Mouse (Mus musculus) hindbrain, embryonic 11.5 days (tissue): Measurements from ENCODE around the gene Prkcz. TPM values are rescaled to one million over a fixed set of nuclear protein-coding genes. Genes with fewer than 3 reads are reported as not detected.

Experiments used
- ATAC-seq: fragments of 200-750 bp; cut with Nextera tagmentation; 2 replicates; pipeline ENCODE4 v1.8.0; 2017; ENCODE audit warnings: mild to moderate bottlenecking, moderate TSS enrichment, moderate library complexity; ENCODE audit not compliant: low FRiP score
- DNase-seq: peaks from one replicate; pipeline ENCODE4 v3.0.0-alpha.2; 2015; ENCODE audit warnings: low spot score
- H3K27ac ChIP-seq: fragments of 300-500 bp; sonication (generic); 2 replicates; pipeline ENCODE4 v1.5.1; 2014; ENCODE audit warnings: mild to moderate bottlenecking, low read depth, low read length
- H3K27me3 ChIP-seq: fragments of 300-500 bp; sonication (generic); 2 replicates; pipeline ENCODE4 v1.6.1; 2014; ENCODE audit warnings: mild to moderate bottlenecking, low read length, moderate library complexity, mixed read lengths; ENCODE audit not compliant: control insufficient read depth, insufficient read depth
- H3K36me3 ChIP-seq: fragments of 300-500 bp; sonication (generic); 2 replicates; pipeline ENCODE4 v1.6.1; 2014; ENCODE audit warnings: mild to moderate bottlenecking, low read length, moderate library complexity, mixed read lengths; ENCODE audit not compliant: control insufficient read depth, insufficient read depth
- H3K4me1 ChIP-seq: fragments of 300-500 bp; sonication (generic); replicated peaks from 2 replicates; pipeline ENCODE4 v1.6.1; 2014; ENCODE audit warnings: low read length, mixed read lengths; ENCODE audit not compliant: control insufficient read depth, insufficient read depth
- H3K4me2 ChIP-seq: fragments of 300-500 bp; sonication (generic); replicated peaks from 2 replicates; pipeline ENCODE4 v1.6.1; 2014; ENCODE audit warnings: mild to moderate bottlenecking, low read depth, low read length
- H3K4me3 ChIP-seq: fragments of 300-500 bp; sonication (generic); 2 replicates; pipeline ENCODE4 v1.5.1; 2014; ENCODE audit warnings: low read depth, low read length
- H3K9ac ChIP-seq: fragments of 300-500 bp; sonication (generic); 2 replicates; pipeline ENCODE4 v1.6.1; 2014; ENCODE audit warnings: low read depth, low read length
- H3K9me3 ChIP-seq: fragments of 300-500 bp; sonication (generic); 2 replicates; pipeline ENCODE4 v1.6.1; 2016; ENCODE audit warnings: low read length; ENCODE audit not compliant: control insufficient read depth
- WGBS: fragments of 180-500 bp; shearing (Covaris S2); extraction: QIAGEN DNeasy Blood & Tissue Kit; methylation state at CpG from one replicate; pipeline ENCODE4 v1.1.7; 2014; 5-methylcytosine and 5-hydroxymethylcytosine counted together
- polyA plus RNA-seq: library from polyadenylated mRNA; unstranded; fragments of >200 nt; fragmentation: Nextera tagmentation; extraction: Ambion mirVana; gene quantifications from 2 replicates; pipeline ENCODE4 v1.2.1, GENCODE M21; 2014

Prkcz gene
- polyA plus RNA-seq, 1 experiment from 2014 or later = 19.6 TPM

DNA sequence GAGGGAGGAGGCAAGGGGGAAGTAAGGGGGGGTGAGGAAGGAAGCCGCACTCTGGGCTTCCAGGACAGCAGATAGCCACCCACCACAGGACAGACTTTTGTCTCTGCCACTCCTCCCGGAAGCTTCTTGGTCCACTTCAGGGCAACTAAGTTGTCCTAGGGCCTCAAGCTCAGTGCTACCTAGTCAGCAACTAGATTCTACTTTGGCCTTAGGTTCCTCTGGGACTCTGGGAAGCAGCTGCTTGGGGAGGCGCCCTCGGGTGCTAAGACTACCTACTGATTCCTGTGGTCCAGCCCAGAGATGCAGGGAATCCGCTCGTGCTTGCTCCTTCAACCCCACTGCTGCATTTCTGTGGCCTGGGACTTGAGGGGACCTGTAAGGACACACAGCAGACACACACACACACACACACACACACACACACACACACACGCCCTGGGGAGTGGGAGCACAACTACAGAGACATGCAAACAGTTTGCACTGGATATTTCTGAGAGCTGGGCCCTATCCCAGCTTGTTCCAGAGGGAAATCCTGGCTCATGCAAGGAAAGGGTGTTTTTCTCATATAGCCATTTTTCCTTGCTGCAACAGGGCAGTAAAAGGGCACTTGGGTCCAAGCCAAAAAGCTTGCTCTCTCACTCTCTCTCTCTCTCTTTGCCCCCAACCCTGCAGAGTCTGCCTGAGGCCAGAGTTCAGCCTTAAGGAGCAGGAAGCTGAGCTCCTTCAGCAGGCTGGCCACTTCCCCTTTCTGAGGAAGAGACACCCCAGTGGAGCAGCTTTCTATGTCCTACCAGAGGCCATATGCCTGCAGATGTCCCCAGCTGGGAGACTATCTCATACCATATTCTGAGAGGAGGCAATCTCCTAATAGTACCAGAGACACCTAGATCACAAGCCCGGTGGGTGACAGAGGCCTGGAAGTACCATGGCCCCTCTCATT lies 126.5 kb downstream of the Prkcz start:
- H3K27ac ChIP-seq = peak overlapping the region; percentile 56
- peaks cover 10% of the 10 kb centered on the region for H3K4me1 ChIP-seq
- no peak overlapping the region for H3K4me2 ChIP-seq
- no peak overlapping the region for H3K4me3 ChIP-seq
- 78% methylated on average over 8 of the region's 8 CpGs for WGBS
- no peaks in the 10 kb centered on the region for H3K27me3 ChIP-seq
- ATAC-seq (no peak), DNase-seq (no peak)
- H3K9ac ChIP-seq = peak overlapping the region; percentile 11; the same call in 1 of the 2 replicates
- H3K36me3 ChIP-seq = no peaks in the 10 kb centered on the region
- H3K9me3 ChIP-seq = no peaks in the 10 kb centered on the region

DNA sequence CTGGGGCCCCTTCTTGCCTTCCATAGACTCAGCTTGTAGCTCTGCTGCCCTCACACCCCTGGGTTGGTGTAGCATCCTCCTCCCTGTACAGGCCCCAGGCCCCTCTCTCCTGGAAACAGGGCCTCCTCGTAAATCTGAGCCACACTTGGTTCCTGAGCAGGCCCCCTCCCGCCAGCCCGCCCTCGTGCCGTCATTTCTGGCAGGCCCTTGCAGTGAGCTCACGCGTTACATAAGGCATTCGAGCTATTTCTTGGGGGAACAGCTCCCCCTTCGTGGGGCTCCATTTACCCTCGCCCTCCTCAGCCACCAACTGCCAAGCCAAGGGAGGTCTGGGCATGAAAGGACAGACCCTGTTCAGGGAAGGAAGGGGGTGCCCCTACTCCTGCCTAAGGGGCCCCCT lies 127.3 kb downstream of the Prkcz start:
- Histone ChIP-seq H3K4me3 (no peak overlapping the region), H3K27ac (peak overlapping the region; percentile 56; the same call in 1 of the 2 replicates), H3K4me1 (peaks cover 10% of the 10 kb centered on the region), H3K27me3 (no peaks in the 10 kb centered on the region), H3K9ac (no peak overlapping the region), H3K9me3 (no peaks in the 10 kb centered on the region), H3K4me2 (no peak overlapping the region), H3K36me3 (no peaks in the 10 kb centered on the region)
- 38% methylated on average over 10 of the region's 10 CpGs for WGBS
- DNase-seq (no peak), ATAC-seq (no peak)

DNA sequence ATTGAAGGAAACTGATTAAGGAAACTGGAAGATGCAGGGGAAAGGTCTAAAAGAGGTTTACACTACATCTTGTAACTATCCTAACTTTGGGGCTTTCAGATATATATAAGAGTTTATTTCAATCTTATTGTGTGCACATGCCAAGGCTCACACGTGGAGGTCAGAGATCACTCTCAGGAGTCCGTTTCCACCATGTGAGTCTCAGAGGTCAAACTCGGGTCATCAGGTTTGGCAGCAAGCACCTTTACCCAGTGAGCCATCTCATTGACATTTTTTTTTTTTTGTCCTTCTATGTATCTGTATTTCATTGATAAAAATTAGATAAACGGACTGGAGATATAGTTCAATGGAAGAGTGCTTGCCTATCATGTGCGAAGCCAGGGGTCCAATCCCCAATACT lies 132.7 kb downstream of the Prkcz start:
- Histone ChIP-seq H3K9me3 (no peaks in the 10 kb centered on the region), H3K27me3 (no peaks in the 10 kb centered on the region), H3K9ac (no peak overlapping the region), H3K4me1 (peaks cover 3% of the 10 kb centered on the region; the same call in 1 of the 2 replicates), H3K4me2 (no peak overlapping the region), H3K36me3 (no peaks in the 10 kb centered on the region), H3K27ac (no peak overlapping the region), H3K4me3 (no peak overlapping the region)
- 74% methylated on average over 5 of the region's 5 CpGs for WGBS
- no peak for DNase-seq
- no peak for ATAC-seq

GRCm38 (mm10) chr4:155227986-155228385 lies 133.2 kb downstream of the Prkcz start:
- Histone ChIP-seq H3K4me3 (no peak overlapping the region), H3K27me3 (no peaks in the 10 kb centered on the region), H3K9ac (no peak overlapping the region), H3K27ac (no peak overlapping the region), H3K4me2 (no peak overlapping the region), H3K36me3 (no peaks in the 10 kb centered on the region), H3K4me1 (peaks cover 3% of the 10 kb centered on the region; the same call in 1 of the 2 replicates), H3K9me3 (no peaks in the 10 kb centered on the region)
- WGBS = 87% methylated on average over 4 of the region's 4 CpGs
- DNase-seq = no peak
- no peak for ATAC-seq

- H3K9me3 ChIP-seq = no peaks in the 10 kb centered on the region
- ATAC-seq (no peak), DNase-seq (no peak)
- H3K9ac ChIP-seq = no peak overlapping the region
- H3K4me1 ChIP-seq = peaks cover 8% of the 10 kb centered on the region
- no peaks in the 10 kb centered on the region for H3K27me3 ChIP-seq
- 80% methylated on average over 5 of the region's 5 CpGs for WGBS
- H3K4me3 ChIP-seq = no peak overlapping the region
- H3K4me2 ChIP-seq = no peak overlapping the region
- H3K36me3 ChIP-seq = no peaks in the 10 kb centered on the region
- no peak overlapping the region for H3K27ac ChIP-seq
Measured at GRCm38 (mm10) chr4:155225918-155226317, 135.2 kb downstream of the Prkcz start.

DNA sequence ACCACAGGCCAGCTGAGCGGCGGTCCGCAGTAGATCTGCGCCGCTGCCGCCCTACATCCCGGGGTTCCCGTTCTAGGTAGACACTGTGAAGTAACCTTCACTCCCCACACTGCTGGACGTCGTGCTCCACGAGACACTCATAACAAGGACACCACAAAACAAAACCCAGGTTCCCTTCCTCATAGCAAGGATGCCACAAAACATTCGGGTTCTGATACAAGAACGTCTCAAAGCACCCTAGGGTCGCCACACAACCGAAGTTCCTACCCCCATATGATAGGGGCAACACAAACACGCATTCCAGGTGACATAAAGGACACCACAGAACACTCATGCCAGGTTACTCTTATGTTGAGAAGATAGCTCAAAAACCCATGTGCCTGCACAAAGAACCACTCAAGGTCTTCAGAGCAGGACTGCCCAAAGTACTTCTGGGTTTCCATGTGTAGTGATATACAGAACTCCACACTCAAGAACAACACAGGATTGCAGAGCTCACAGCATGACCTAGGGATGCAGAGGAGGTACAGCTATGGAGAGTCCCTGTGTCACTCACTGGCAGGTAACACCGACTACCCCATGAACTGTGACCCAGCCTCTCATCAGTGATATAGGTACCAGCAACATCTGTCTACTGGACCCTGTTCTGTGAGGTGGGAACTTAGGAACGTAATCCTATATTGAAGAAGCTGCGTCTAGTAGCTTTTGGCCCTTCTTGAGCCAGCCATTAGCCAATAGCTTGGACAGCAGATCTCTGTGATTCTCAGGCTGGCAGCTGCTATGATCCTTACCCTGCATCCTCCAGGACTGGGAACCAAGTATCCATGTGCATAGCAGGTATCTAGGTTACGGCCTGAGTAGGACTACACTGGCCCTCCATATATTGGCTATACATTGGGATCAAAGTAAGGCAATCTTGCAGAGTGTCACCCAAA lies 137.3 kb downstream of the Prkcz start:
- no peaks in the 10 kb centered on the region for H3K9me3 ChIP-seq
- 32% methylated on average over 20 of the region's 20 CpGs for WGBS
- H3K4me2 ChIP-seq = peak overlapping the region; percentile 69
- H3K27me3 ChIP-seq = no peaks in the 10 kb centered on the region
- H3K27ac ChIP-seq = peak overlapping the region; percentile 86
- H3K9ac ChIP-seq = peak overlapping the region; percentile 91
- H3K4me1 ChIP-seq = peaks cover 21% of the 10 kb centered on the region
- H3K4me3 ChIP-seq = peak overlapping the region; percentile 37
- DNase-seq (no peak), ATAC-seq (no peak)
- no peaks in the 10 kb centered on the region for H3K36me3 ChIP-seq

GRCm38 (mm10) chr4:155222841-155223593 lies 138.1 kb downstream of the Prkcz start:
- no peaks in the 10 kb centered on the region for H3K36me3 ChIP-seq
- peak overlapping the region; percentile 86 for H3K27ac ChIP-seq
- H3K4me2 ChIP-seq = peak overlapping the region; percentile 69
- peak overlapping the region; percentile 91 for H3K9ac ChIP-seq
- peaks cover 24% of the 10 kb centered on the region for H3K4me1 ChIP-seq
- H3K9me3 ChIP-seq = no peaks in the 10 kb centered on the region
- no peaks in the 10 kb centered on the region for H3K27me3 ChIP-seq
- under 1% methylated on average over 64 of the region's 116 CpGs for WGBS
- DNase-seq (peak; percentile 99), ATAC-seq (peak; percentile 100)
- peak overlapping the region; percentile 95 for H3K4me3 ChIP-seq

GRCm38 (mm10) chr4:155222552-155222840 lies 138.7 kb downstream of the Prkcz start, which contains the start of gene Ski:
Gene Ski, minus strand, starts transcription at chr4:155222592.
- H3K4me1 ChIP-seq = peaks cover 24% of the 10 kb centered on the region
- peak within 1 kb of the TSS; percentile 95 for H3K4me3 ChIP-seq
- peak within 1 kb of the TSS; percentile 98 for H3K4me2 ChIP-seq
- no peaks in the 10 kb centered on the region for H3K27me3 ChIP-seq
- H3K9me3 ChIP-seq = no peaks in the 10 kb centered on the region
- WGBS = 0% methylated on average over 3 of the region's 63 CpGs
- H3K36me3 ChIP-seq = no peaks in the 10 kb centered on the region
- peak within 1 kb of the TSS; percentile 86 for H3K27ac ChIP-seq
- DNase-seq (no peak), ATAC-seq (no peak)
- H3K9ac ChIP-seq = peak within 1 kb of the TSS; percentile 97
